Mouse (Mus musculus): ENCODE results near the gene Cacna1d. TPM values are rescaled to one million over a fixed set of nuclear protein-coding genes. Genes with fewer than 3 reads are reported as not detected.

The Cacna1d gene
- polyA plus RNA-seq, 1 experiment from 2014 or later = 3.0 TPM

- Histone ChIP-seq H3K27me3 (peaks cover 12% of the 10 kb centered on the region), H3K27ac (no peak overlapping the region), H3K9me3 (no peaks in the 10 kb centered on the region), H3K36me3 (no peaks in the 10 kb centered on the region), H3K4me2 (replicated peaks) (no peak overlapping the region), H3K4me1 (peaks cover 30% of the 10 kb centered on the region), H3K9ac (no peak overlapping the region), H3K4me3 (no peak overlapping the region)
- no peak for ATAC-seq (ENCODE audit: insufficient number of reproducible peaks, insufficient read depth, low FRiP score, low TSS enrichment)
- 75% methylated on average over 6 of the region's 6 CpGs for WGBS
Measured at GRCm38 (mm10) chr14:30350285-30350684, 141.0 kb downstream of the Cacna1d start.

DNA sequence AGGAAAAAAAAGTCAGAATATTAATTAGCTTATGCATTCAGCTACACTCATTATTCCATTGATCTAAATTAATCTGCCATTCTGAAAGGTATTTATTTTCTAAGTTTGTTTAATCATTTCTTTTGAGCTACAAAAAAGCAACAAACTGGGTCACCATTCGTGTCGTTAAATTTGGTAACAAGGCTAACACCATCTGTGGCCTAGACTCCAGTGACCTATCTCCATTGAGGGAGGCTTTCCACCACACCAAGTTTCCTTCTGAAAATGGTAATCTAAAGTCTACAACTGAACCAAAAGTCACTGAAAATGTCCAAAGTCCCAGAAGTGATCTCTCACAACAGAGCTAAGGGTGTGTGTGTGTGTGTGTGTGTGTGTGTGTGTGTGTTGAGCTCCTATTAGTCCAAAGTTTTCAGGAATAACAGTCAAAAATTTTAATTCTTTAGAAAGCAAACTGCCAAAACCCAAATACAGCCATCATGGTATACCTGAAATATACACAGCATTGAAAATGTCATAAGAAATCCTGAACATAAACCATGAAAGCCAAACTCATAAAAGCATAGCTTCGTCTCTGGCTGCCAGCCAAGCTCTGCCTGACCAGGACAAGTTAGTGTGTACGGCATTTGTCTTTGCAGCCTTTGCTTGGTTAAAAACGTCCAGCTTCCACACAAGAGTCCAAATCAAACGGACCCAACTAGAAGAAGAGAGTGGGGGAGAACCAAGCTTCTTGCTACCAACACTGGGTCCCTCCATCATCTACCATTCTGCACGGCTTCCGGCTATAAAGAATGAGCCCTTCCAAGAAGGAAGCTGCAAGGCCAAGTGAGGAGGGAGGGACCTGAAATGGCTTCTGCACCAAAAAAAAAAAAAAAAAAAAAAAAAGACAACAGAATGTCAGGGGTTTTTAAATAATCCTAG, 146.0 kb downstream of the Cacna1d start:
- Histone ChIP-seq H3K4me3 (no peak overlapping the region), H3K4me2 (replicated peaks) (no peak overlapping the region), H3K36me3 (no peaks in the 10 kb centered on the region), H3K9ac (no peak overlapping the region), H3K4me1 (peaks cover 13% of the 10 kb centered on the region), H3K9me3 (no peaks in the 10 kb centered on the region), H3K27me3 (0 out of 2 replicates have a peak, but pooled peaks cover 3% of the 10 kb centered on the region), H3K27ac (no peak overlapping the region)
- ATAC-seq (ENCODE audit: insufficient number of reproducible peaks, insufficient read depth, low FRiP score, low TSS enrichment) = no peak
- WGBS = 76% methylated on average over 8 of the region's 8 CpGs

DNA sequence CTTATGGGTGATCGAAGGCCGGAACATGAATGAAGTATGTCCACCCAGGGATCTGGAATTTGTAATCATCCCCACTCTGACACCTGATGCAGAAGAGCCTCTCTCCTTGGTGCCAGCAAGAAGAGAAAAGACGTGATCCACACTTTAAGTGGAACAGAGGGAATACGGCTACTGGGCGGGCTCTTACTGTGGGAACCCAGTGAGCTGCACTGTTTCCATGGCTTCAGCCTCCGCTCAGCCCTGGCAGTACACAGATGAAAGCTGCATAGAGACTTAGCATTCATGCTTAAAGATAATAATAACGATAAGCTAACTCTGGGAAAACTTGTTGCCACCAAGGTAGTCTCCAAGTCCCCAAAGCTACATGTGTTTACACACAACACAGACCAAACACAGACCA, 147.5 kb downstream of the Cacna1d start:
- no peaks in the 10 kb centered on the region for H3K27me3 ChIP-seq
- H3K4me3 ChIP-seq = no peak overlapping the region
- no peak overlapping the region for H3K9ac ChIP-seq
- no peaks in the 10 kb centered on the region for H3K9me3 ChIP-seq
- H3K4me1 ChIP-seq = peaks cover 16% of the 10 kb centered on the region
- ATAC-seq (ENCODE audit: insufficient number of reproducible peaks, insufficient read depth, low FRiP score, low TSS enrichment) = no peak
- H3K4me2 ChIP-seq (replicated peaks) = no peak overlapping the region
- H3K27ac ChIP-seq = no peak overlapping the region
- 87% methylated on average over 7 of the region's 7 CpGs for WGBS
- H3K36me3 ChIP-seq = no peaks in the 10 kb centered on the region

DNA sequence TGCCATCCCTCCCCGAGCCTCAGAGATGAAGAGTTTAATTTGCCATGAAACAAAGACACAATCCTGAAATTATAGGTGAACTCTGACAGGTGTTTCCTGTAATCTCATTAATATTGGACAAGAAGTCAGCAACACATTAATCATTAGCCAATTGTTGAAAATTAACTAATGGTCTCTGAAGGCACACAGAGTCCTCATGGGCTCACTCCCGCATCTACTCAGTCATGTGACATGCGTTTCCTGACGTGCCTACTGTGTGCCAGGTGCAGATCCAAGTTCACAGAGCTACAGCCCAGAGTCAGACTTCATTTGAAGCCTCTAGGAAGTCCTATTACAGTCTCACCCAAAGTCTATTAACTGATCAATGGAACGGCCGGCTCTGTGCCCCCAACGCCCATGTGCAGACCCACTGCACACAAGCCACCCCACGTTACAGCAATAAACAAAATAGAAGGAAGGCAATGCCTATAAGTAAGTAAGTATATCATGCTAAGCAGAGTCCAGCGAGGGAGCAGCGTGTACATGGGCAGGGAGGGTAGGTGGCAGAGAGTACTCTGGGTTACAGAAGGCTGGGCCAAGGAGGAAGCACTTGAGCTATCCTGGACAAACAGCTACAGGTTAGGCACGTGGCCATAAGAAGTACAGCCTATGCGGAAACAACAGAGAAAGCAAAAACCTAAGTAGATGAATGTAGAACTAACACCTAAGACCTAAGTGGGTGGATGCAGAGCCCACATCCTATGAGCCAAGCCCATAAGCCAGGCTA, 149.2 kb downstream of the Cacna1d start:
- H3K27me3 ChIP-seq = no peaks in the 10 kb centered on the region
- no peak overlapping the region for H3K9ac ChIP-seq
- 82% methylated on average over 12 of the region's 12 CpGs for WGBS
- H3K36me3 ChIP-seq = no peaks in the 10 kb centered on the region
- no peak for ATAC-seq (ENCODE audit: insufficient number of reproducible peaks, insufficient read depth, low FRiP score, low TSS enrichment)
- H3K4me1 ChIP-seq = peaks cover 9% of the 10 kb centered on the region
- no peak overlapping the region for H3K27ac ChIP-seq
- H3K9me3 ChIP-seq = no peaks in the 10 kb centered on the region
- no peak overlapping the region for H3K4me3 ChIP-seq
- no peak overlapping the region for H3K4me2 ChIP-seq (replicated peaks)

DNA sequence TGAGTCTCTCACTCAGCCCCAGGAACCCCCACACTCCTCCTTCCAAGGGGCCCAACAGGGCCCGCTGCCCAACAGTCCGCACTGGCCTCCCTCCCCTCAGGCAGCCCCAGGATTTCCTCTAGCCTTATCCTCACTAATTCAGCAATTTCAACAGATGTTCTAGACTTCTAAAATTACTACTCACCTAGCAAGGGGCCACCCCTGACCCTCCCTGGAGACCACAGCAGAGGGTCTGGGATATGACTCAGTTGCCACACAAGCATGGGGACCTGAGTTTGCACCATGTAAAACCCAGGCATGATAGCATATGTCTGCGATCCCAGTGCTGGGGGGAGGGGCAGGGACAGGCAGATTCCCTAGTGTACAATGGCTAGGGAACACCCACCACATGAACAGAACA, 151.1 kb downstream of the Cacna1d start:
- Histone ChIP-seq H3K27ac (no peak overlapping the region), H3K27me3 (no peaks in the 10 kb centered on the region), H3K36me3 (no peaks in the 10 kb centered on the region), H3K4me2 (replicated peaks) (no peak overlapping the region), H3K4me3 (no peak overlapping the region), H3K9ac (no peak overlapping the region), H3K4me1 (peaks cover 6% of the 10 kb centered on the region), H3K9me3 (no peaks in the 10 kb centered on the region)
- WGBS = 52% methylated on average over 3 of the region's 3 CpGs
- ATAC-seq (ENCODE audit: insufficient number of reproducible peaks, insufficient read depth, low FRiP score, low TSS enrichment) = peak; percentile 35; the same call in 1 of the 2 replicates

DNA sequence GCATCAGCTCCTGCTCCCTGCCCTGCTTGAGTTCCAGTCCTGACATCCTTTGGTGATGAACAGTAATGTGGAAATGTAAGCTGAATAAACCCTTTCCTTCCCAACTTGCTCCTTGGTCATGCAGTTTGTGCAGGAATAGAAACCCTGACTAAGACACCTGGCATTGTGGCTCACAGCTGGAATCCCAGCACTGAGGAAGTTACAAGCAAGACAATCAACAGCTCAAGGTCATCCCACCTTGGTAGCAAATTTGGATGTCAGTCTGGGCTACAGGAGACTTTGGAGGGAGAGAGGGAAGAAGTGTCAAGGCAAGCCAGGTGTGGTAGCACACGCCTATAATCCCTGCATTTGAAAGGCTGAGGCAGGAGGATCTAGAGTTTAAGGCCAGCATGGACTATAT, 159.4 kb downstream of the Cacna1d start:
- Histone ChIP-seq H3K27me3 (no peaks in the 10 kb centered on the region), H3K9ac (no peak overlapping the region), H3K9me3 (no peaks in the 10 kb centered on the region), H3K4me2 (replicated peaks) (no peak overlapping the region), H3K36me3 (no peaks in the 10 kb centered on the region), H3K4me1 (peaks cover 12% of the 10 kb centered on the region), H3K27ac (no peak overlapping the region), H3K4me3 (no peak overlapping the region)
- 88% methylated on average over 1 of the region's 1 CpGs for WGBS
- ATAC-seq (ENCODE audit: insufficient number of reproducible peaks, insufficient read depth, low FRiP score, low TSS enrichment) = no peak

GRCm38 (mm10) chr14:30330416-30331181, 160.7 kb downstream of the Cacna1d start:
- Histone ChIP-seq H3K36me3 (no peaks in the 10 kb centered on the region), H3K9ac (no peak overlapping the region), H3K4me2 (replicated peaks) (no peak overlapping the region), H3K4me1 (peaks cover 24% of the 10 kb centered on the region), H3K27me3 (no peaks in the 10 kb centered on the region), H3K27ac (no peak overlapping the region), H3K4me3 (no peak overlapping the region), H3K9me3 (no peaks in the 10 kb centered on the region)
- ATAC-seq (ENCODE audit: insufficient number of reproducible peaks, insufficient read depth, low FRiP score, low TSS enrichment) = no peak
- 72% methylated on average over 17 of the region's 17 CpGs for WGBS

- no peak for ATAC-seq (ENCODE audit: insufficient number of reproducible peaks, insufficient read depth, low FRiP score, low TSS enrichment)
- no peak overlapping the region for H3K27ac ChIP-seq
- H3K36me3 ChIP-seq = no peaks in the 10 kb centered on the region
- no peaks in the 10 kb centered on the region for H3K27me3 ChIP-seq
- peaks cover 25% of the 10 kb centered on the region for H3K4me1 ChIP-seq
- no peak overlapping the region for H3K4me2 ChIP-seq (replicated peaks)
- 79% methylated on average over 11 of the region's 11 CpGs for WGBS
- H3K9me3 ChIP-seq = no peaks in the 10 kb centered on the region
- no peak overlapping the region for H3K4me3 ChIP-seq
- H3K9ac ChIP-seq = no peak overlapping the region
Measured at GRCm38 (mm10) chr14:30329109-30329508, 162.1 kb downstream of the Cacna1d start.

GRCm38 (mm10) chr14:30327452-30327851, 163.8 kb downstream of the Cacna1d start:
- H3K27me3 ChIP-seq = no peaks in the 10 kb centered on the region
- WGBS = 36% methylated on average over 7 of the region's 7 CpGs
- peaks cover 25% of the 10 kb centered on the region for H3K4me1 ChIP-seq
- H3K4me2 ChIP-seq (replicated peaks) = no peak overlapping the region
- H3K4me3 ChIP-seq = no peak overlapping the region
- no peak overlapping the region for H3K27ac ChIP-seq
- ATAC-seq (ENCODE audit: insufficient number of reproducible peaks, insufficient read depth, low FRiP score, low TSS enrichment) = no peak
- no peaks in the 10 kb centered on the region for H3K9me3 ChIP-seq
- H3K9ac ChIP-seq = no peak overlapping the region
- no peaks in the 10 kb centered on the region for H3K36me3 ChIP-seq

DNA sequence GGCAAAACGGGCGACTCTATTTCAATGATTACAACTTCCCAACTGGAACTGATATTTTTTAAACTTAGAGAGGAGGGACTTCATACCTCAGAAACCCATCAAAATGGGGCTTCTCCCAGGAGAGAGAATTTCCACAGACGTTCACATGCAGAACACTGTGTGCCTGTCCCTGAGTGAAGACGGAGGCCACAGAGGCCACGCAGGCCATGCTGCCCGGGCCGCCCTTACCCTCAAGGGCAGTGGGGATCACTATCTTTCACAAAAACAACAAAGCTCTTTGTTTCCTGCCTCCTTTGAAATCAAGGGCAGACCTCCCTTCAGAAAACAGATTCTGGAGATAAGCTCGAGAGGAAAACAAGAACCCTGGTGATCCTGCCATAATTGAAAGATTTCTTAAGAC, 164.2 kb downstream of the Cacna1d start:
- Histone ChIP-seq H3K9me3 (no peaks in the 10 kb centered on the region), H3K36me3 (no peaks in the 10 kb centered on the region), H3K4me1 (peaks cover 25% of the 10 kb centered on the region), H3K9ac (no peak overlapping the region), H3K27me3 (no peaks in the 10 kb centered on the region), H3K4me3 (no peak overlapping the region), H3K4me2 (replicated peaks) (no peak overlapping the region), H3K27ac (no peak overlapping the region)
- ATAC-seq (ENCODE audit: insufficient number of reproducible peaks, insufficient read depth, low FRiP score, low TSS enrichment) = no peak
- 17% methylated on average over 8 of the region's 8 CpGs for WGBS

- Histone ChIP-seq H3K4me3 (no peak overlapping the region), H3K4me1 (peaks cover 23% of the 10 kb centered on the region), H3K4me2 (replicated peaks) (no peak overlapping the region), H3K36me3 (no peaks in the 10 kb centered on the region), H3K27ac (no peak overlapping the region), H3K27me3 (no peaks in the 10 kb centered on the region), H3K9me3 (no peaks in the 10 kb centered on the region), H3K9ac (no peak overlapping the region)
- ATAC-seq (ENCODE audit: insufficient number of reproducible peaks, insufficient read depth, low FRiP score, low TSS enrichment) = no peak
- WGBS = 65% methylated on average over 4 of the region's 4 CpGs
Measured at GRCm38 (mm10) chr14:30326226-30326625, 165.0 kb downstream of the Cacna1d start.

All from embryonic facial prominence, embryonic 12.5 days (tissue).